Mouse (Mus musculus): Measurements from ENCODE around the gene Dyrk2. TPM values are rescaled to one million over a fixed set of nuclear protein-coding genes. Genes with fewer than 3 reads are reported as not detected.
A peak's percentile ranks its signal among the peaks of the same experiment; 100 is the strongest.

Gene Dyrk2
- polyA plus RNA-seq, 1 experiment from 2014 or later, result 11.3 TPM

DNA sequence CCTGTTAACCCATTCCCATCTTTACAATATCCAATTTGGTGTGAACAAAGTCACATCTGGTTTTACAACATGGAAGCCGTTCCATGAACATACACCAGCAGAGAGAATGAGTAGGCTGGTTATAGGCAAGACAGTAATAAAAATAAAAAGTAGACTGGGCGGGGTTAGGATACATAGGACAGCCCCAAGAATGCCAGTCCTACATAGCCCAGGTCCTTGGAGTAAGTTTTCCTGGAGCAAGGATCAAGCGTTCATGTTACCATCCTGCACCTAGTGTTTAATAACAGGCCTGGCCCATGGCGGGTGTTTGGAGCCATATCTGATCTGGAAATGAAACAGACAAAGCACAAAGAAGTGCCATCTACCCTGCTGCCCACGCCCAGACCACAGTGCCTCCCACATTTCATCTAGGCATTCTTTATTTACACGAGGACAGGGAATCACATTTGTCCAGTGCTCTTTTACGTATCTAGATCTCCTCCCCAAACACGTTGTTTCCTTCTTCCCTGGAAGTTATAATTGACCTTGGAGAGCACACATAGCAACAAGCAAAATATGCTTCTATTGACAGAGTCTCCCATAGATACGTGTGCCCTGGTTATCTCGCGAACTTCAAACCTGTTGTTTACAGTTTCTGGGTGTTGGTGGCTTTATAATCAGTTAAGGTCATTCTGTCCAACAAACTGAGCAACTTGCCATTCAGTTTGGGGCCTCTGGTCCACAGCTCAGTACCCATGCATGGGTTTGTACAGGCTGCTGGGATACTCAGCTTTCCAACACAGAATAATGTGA, 8.6 kb downstream of the Dyrk2 start:
- H3K9ac ChIP-seq (ENCODE audit: low read length), result no peak overlapping the region
- no peaks in the 10 kb centered on the region for H3K27me3 ChIP-seq (ENCODE audit: control insufficient read depth, insufficient read depth, low read length)
- peaks cover 2% of the 10 kb centered on the region; the same call in 1 of the 2 replicates for H3K9me3 ChIP-seq (ENCODE audit: control insufficient read depth, low read length)
- ATAC-seq (ENCODE audit: insufficient number of reproducible peaks, low FRiP score, low TSS enrichment, low read depth) (no peak), DNase-seq (ENCODE audit: low spot score) (no peak)
- 93% methylated on average over 11 of the region's 11 CpGs for WGBS
- no peak overlapping the region for H3K27ac ChIP-seq (replicated peaks; ENCODE audit: low read depth, low read length)
- peaks cover 34% of the 10 kb centered on the region for H3K36me3 ChIP-seq (ENCODE audit: control insufficient read depth, insufficient read depth, low read length)
- no peak overlapping the region for H3K4me3 ChIP-seq (ENCODE audit: low read depth, low read length)
- H3K4me1 ChIP-seq (ENCODE audit: control insufficient read depth, insufficient read depth, low read length), result 0 out of 2 replicates have a peak, but pooled peaks cover 3% of the 10 kb centered on the region
- no peak overlapping the region for H3K4me2 ChIP-seq (ENCODE audit: low read depth, severe bottlenecking)

DNA sequence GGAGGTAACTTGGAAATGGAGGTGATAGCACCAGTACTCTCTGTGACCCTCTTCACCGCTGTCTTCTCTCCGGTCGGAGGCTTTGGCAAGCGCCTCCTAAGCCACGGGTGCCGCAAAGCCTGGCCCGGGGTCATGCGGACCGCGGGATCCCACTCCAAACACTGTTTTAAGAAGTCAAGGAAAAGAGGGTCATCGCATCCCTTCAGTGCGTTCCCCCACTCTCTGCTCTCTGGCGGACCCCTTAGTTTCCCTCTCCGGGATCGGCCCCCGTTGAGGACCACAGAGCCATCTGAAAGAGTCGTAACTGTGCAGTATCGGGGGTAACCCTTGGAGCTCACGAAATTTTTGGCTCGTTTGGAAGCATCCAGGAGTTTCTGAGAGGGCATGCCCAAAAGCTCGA, 10.4 kb downstream of the Dyrk2 start:
- no peak for ATAC-seq (ENCODE audit: insufficient number of reproducible peaks, low FRiP score, low TSS enrichment, low read depth)
- H3K27me3 ChIP-seq (ENCODE audit: control insufficient read depth, insufficient read depth, low read length), result no peaks in the 10 kb centered on the region
- no peaks in the 10 kb centered on the region for H3K4me1 ChIP-seq (ENCODE audit: control insufficient read depth, insufficient read depth, low read length)
- H3K9me3 ChIP-seq (ENCODE audit: control insufficient read depth, low read length), result peaks cover 2% of the 10 kb centered on the region; the same call in 1 of the 2 replicates
- H3K4me3 ChIP-seq (ENCODE audit: low read depth, low read length), result no peak overlapping the region
- 97% methylated on average over 21 of the region's 21 CpGs for WGBS
- H3K27ac ChIP-seq (replicated peaks; ENCODE audit: low read depth, low read length), result no peak overlapping the region
- no peak for DNase-seq (ENCODE audit: low spot score)
- peaks cover 34% of the 10 kb centered on the region for H3K36me3 ChIP-seq (ENCODE audit: control insufficient read depth, insufficient read depth, low read length)
- H3K9ac ChIP-seq (ENCODE audit: low read length), result no peak overlapping the region
- no peak overlapping the region for H3K4me2 ChIP-seq (ENCODE audit: low read depth, severe bottlenecking)

DNA sequence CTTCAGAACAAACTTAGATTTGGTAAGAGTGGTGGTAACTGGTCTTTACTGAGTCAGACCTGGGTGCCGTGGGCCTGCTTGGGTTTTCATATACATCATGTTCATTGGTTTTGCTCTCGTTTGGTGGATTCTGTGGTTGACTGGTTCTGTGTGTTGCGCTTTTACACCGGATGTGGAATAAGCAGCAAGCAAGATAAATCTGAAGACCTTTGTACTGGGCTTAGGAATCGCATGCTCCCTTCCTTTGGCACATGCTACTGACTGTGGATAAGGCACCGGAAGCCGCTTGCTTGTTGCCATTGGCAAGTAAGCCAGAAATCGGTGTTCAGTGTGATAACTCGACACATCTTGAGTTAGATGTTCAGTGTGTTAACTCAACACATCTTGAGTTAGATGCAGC, 15.4 kb downstream of the Dyrk2 start:
- no peak for DNase-seq (ENCODE audit: low spot score)
- 92% methylated on average over 9 of the region's 9 CpGs for WGBS
- H3K4me2 ChIP-seq (ENCODE audit: low read depth, severe bottlenecking), result no peak overlapping the region

DNA sequence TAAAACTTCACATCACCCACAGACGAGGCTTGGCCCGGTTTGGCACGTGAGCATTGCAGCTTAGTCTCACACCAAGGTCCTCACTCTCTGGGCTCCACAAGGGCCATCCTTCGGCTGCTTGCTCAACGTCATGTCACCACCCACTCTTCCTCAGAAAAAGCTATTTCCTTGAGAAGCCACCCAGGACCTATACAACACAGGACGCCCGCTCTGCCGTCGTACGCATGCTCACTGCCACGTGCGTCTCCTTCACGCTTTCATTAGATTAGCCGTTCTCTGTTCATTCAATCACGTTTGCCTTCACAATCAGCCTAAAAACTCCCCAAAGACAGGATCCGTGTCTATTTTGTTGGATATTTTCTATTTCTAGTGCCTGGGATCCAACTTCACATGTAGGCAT, 17.5 kb downstream of the Dyrk2 start:
- no peak overlapping the region for H3K4me3 ChIP-seq (ENCODE audit: low read depth, low read length)
- no peaks in the 10 kb centered on the region for H3K36me3 ChIP-seq (ENCODE audit: control insufficient read depth, insufficient read depth, low read length)
- DNase-seq (ENCODE audit: low spot score) (no peak), ATAC-seq (ENCODE audit: insufficient number of reproducible peaks, low FRiP score, low TSS enrichment, low read depth) (no peak)
- H3K4me2 ChIP-seq (ENCODE audit: low read depth, severe bottlenecking), result no peak overlapping the region
- no peaks in the 10 kb centered on the region for H3K4me1 ChIP-seq (ENCODE audit: control insufficient read depth, insufficient read depth, low read length)
- no peak overlapping the region for H3K9ac ChIP-seq (ENCODE audit: low read length)
- H3K27ac ChIP-seq (replicated peaks; ENCODE audit: low read depth, low read length), result no peak overlapping the region
- no peaks in the 10 kb centered on the region for H3K27me3 ChIP-seq (ENCODE audit: control insufficient read depth, insufficient read depth, low read length)
- H3K9me3 ChIP-seq (ENCODE audit: control insufficient read depth, low read length), result no peaks in the 10 kb centered on the region
- 89% methylated on average over 16 of the region's 16 CpGs for WGBS

More for the DNA sequence above, 15.4 kb downstream of the Dyrk2 start:
- ATAC-seq (ENCODE audit: insufficient number of reproducible peaks, low FRiP score, low TSS enrichment, low read depth), result no peak
- Histone ChIP-seq H3K4me1 (ENCODE audit: control insufficient read depth, insufficient read depth, low read length) (no peaks in the 10 kb centered on the region), H3K4me3 (ENCODE audit: low read depth, low read length) (no peak overlapping the region), H3K36me3 (ENCODE audit: control insufficient read depth, insufficient read depth, low read length) (peaks cover 7% of the 10 kb centered on the region), H3K9me3 (ENCODE audit: control insufficient read depth, low read length) (no peaks in the 10 kb centered on the region), H3K9ac (ENCODE audit: low read length) (no peak overlapping the region), H3K27ac (replicated peaks; ENCODE audit: low read depth, low read length) (no peak overlapping the region), H3K27me3 (ENCODE audit: control insufficient read depth, insufficient read depth, low read length) (no peaks in the 10 kb centered on the region)

GRCm38 (mm10) chr10:118848501-118848900, 21.5 kb downstream of the Dyrk2 start:
- WGBS, result 78% methylated on average over 4 of the region's 4 CpGs
- Histone ChIP-seq H3K4me2 (ENCODE audit: low read depth, severe bottlenecking) (no peak overlapping the region), H3K4me3 (ENCODE audit: low read depth, low read length) (no peak overlapping the region), H3K4me1 (ENCODE audit: control insufficient read depth, insufficient read depth, low read length) (no peaks in the 10 kb centered on the region), H3K27me3 (ENCODE audit: control insufficient read depth, insufficient read depth, low read length) (no peaks in the 10 kb centered on the region), H3K9ac (ENCODE audit: low read length) (no peak overlapping the region), H3K36me3 (ENCODE audit: control insufficient read depth, insufficient read depth, low read length) (no peaks in the 10 kb centered on the region), H3K27ac (replicated peaks; ENCODE audit: low read depth, low read length) (no peak overlapping the region), H3K9me3 (ENCODE audit: control insufficient read depth, low read length) (no peaks in the 10 kb centered on the region)
- ATAC-seq (ENCODE audit: insufficient number of reproducible peaks, low FRiP score, low TSS enrichment, low read depth) (no peak), DNase-seq (ENCODE audit: low spot score) (no peak)

GRCm38 (mm10) chr10:118846991-118847545, 22.9 kb downstream of the Dyrk2 start:
- WGBS, result 41% methylated on average over 10 of the region's 10 CpGs
- H3K36me3 ChIP-seq (ENCODE audit: control insufficient read depth, insufficient read depth, low read length), result no peaks in the 10 kb centered on the region
- ATAC-seq (ENCODE audit: insufficient number of reproducible peaks, low FRiP score, low TSS enrichment, low read depth), result no peak

DNA sequence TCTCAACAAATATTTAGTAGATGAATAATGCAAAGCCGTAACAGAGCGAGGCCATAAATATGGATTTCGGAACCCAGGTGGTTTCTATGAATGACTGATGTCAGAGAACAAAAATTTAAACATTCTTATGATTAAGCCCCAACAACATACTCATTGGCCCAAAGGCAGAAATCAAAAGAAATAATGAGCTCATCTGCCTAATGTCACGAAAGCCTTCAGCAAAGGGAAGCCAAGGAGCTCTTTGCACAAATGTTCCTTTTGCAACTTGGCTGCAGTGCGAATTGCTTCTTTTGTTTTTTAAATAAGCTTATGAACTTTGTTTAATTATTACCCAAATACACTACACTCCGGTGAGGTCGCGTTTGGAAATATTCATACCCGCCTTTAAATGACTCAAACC, 29.4 kb downstream of the Dyrk2 start:
- Histone ChIP-seq H3K36me3 (ENCODE audit: control insufficient read depth, insufficient read depth, low read length) (no peaks in the 10 kb centered on the region), H3K4me3 (ENCODE audit: low read depth, low read length) (no peak overlapping the region), H3K4me2 (ENCODE audit: low read depth, severe bottlenecking) (no peak overlapping the region), H3K27ac (replicated peaks; ENCODE audit: low read depth, low read length) (no peak overlapping the region), H3K27me3 (ENCODE audit: control insufficient read depth, insufficient read depth, low read length) (no peaks in the 10 kb centered on the region), H3K4me1 (ENCODE audit: control insufficient read depth, insufficient read depth, low read length) (no peaks in the 10 kb centered on the region), H3K9ac (ENCODE audit: low read length) (no peak overlapping the region), H3K9me3 (ENCODE audit: control insufficient read depth, low read length) (no peaks in the 10 kb centered on the region)
- DNase-seq (ENCODE audit: low spot score), result no peak
- no peak for ATAC-seq (ENCODE audit: insufficient number of reproducible peaks, low FRiP score, low TSS enrichment, low read depth)
- 95% methylated on average over 9 of the region's 9 CpGs for WGBS

More at GRCm38 (mm10) chr10:118846991-118847545, 22.9 kb downstream of the Dyrk2 start:
- Histone ChIP-seq H3K4me3 (ENCODE audit: low read depth, low read length) (no peak overlapping the region), H3K4me2 (ENCODE audit: low read depth, severe bottlenecking) (no peak overlapping the region), H3K9me3 (ENCODE audit: control insufficient read depth, low read length) (no peaks in the 10 kb centered on the region), H3K27me3 (ENCODE audit: control insufficient read depth, insufficient read depth, low read length) (no peaks in the 10 kb centered on the region), H3K4me1 (ENCODE audit: control insufficient read depth, insufficient read depth, low read length) (no peaks in the 10 kb centered on the region), H3K27ac (replicated peaks; ENCODE audit: low read depth, low read length) (no peak overlapping the region), H3K9ac (ENCODE audit: low read length) (no peak overlapping the region)
- no peak for DNase-seq (ENCODE audit: low spot score)

- no peak overlapping the region for H3K4me3 ChIP-seq (ENCODE audit: low read depth, low read length)
- DNase-seq (ENCODE audit: low spot score) (peak; percentile 19), ATAC-seq (ENCODE audit: insufficient number of reproducible peaks, low FRiP score, low TSS enrichment, low read depth) (no peak)
- no peaks in the 10 kb centered on the region for H3K4me1 ChIP-seq (ENCODE audit: control insufficient read depth, insufficient read depth, low read length)
- H3K27me3 ChIP-seq (ENCODE audit: control insufficient read depth, insufficient read depth, low read length), result no peaks in the 10 kb centered on the region
- no peaks in the 10 kb centered on the region for H3K36me3 ChIP-seq (ENCODE audit: control insufficient read depth, insufficient read depth, low read length)
- H3K9me3 ChIP-seq (ENCODE audit: control insufficient read depth, low read length), result no peaks in the 10 kb centered on the region
- H3K9ac ChIP-seq (ENCODE audit: low read length), result no peak overlapping the region
- H3K27ac ChIP-seq (replicated peaks; ENCODE audit: low read depth, low read length), result no peak overlapping the region
- 89% methylated on average over 19 of the region's 19 CpGs for WGBS
- no peak overlapping the region for H3K4me2 ChIP-seq (ENCODE audit: low read depth, severe bottlenecking)
These were observed 30.5 kb downstream of the Dyrk2 start for GRCm38 (mm10) chr10:118839343-118840141.

Measured in limb, embryonic 11.5 days (tissue).